Mouse (Mus musculus): Measurements from ENCODE around the gene Hnrnpf. TPM values are rescaled to one million over a fixed set of nuclear protein-coding genes. Genes with fewer than 3 reads are reported as not detected.

The Hnrnpf gene
- total RNA-seq, 1 experiment, result 669 TPM

Other genes with a start within 250 kb of the Hnrnpf start
- 7.8 and 14.3 TPM in 2 replicates for gene Zfp637, start 59.1 kb upstream of the Hnrnpf start, total RNA-seq (2012; rRNA removed)
- 9.1 and 10.2 TPM in 2 replicates for gene Zfp239, start 38.2 kb upstream of the Hnrnpf start, total RNA-seq (2012; rRNA removed)
- 0.98 and 1.2 TPM in 2 replicates for gene Fxyd4, start 37.4 kb downstream of the Hnrnpf start, total RNA-seq (2012; rRNA removed)
- gene Rasgef1a, start 111.1 kb downstream of the Hnrnpf start, total RNA-seq (2012; rRNA removed), result 0.94 and 1.3 TPM in 2 replicates
- gene Csgalnact2, start 238.8 kb downstream of the Hnrnpf start, total RNA-seq (2012; rRNA removed), result 6.4 and 9.1 TPM in 2 replicates

Data from ES-E14 (cell line).